Mouse (Mus musculus) neural tube, embryonic 10.5 days (tissue): ENCODE results near the gene Atf6.

Experiments
- DNase-seq: peaks from one replicate; pipeline ENCODE4 v3.0.0-alpha.2; 2017; ENCODE audit warnings: low spot score; ENCODE audit errors: extremely low spot score

The Atf6 gene

DNA sequence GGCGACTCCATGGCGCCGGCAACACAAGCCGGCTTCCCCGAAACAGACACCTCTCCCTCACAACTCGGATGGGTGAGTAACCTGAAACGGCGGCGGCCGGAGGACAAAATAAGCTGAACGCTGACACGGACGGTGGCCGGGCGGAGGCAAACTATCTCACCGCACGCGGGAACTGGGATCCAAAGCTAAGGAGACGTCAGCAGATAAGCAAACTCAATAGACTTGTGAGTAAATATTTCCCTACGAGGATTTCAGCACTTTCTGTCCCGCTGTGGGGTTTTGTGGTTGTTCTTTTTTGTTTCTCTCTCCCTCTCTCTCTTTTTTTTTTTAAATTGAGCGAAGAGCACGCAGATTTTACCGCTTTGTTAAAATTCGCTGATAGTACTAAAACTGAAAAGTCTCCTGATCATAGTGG lies at the start of gene Atf6:
Atf6 (minus strand) TSS at position 81 of the 415 bp plus-strand sequence.
- DNase-seq = peak; percentile 97

DNA sequence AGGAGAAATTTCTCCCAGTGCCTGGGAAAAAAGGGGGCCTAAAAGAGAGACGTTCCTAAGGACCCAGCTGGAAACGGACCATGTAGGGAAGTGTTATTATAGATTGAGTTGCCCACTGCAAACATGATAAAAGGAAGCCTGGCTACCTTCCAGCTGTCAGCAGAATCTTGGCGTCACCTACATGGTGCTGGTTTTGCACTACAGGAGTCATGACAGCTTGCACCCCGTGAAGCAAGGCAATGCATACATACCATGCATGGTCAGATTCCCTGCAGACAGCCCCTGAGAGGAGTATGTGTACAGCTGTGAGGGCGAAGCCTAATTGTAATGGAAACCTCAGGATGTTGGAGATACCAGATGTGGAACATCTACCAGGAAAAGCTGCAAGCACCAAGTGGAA lies 48.1 kb upstream of the Atf6 start:
- DNase-seq = no peak

DNA sequence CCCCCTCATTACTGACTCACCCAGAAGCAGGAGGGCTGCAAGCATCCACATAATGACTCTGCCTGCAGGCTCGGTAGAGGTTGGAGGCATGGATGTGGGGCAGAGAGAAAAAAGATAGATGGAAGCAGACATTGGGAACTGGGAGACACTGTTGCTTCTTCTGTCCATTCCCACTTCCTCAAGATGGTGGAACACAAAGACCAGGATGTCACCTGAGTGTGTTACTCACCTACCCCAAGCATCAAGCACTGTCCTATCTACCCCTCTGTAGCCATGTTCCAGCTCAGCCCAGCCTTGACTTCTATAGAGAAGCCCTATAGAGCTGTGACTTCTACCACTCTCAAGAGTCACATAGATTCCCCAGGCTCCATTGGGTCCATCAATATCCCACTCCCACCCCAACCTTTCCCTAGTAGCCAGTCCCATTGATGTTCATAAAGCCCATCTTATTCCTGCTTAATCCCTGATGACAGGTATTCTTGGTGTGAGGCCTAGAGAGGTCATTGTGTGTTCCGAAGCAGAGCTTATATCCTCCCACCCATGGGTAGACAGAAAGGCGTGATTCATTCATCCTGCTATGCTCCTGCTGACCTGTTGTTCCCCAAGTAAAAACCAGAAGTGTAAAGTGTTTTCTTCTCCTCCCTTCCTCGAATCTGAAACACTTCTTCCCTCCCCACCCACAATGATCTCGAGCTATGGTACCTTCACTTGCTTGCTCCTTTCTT lies 45.5 kb upstream of the Atf6 start, which contains the start of gene Fcrlb:
Fcrlb (minus strand) TSS at position 51 of the 725 bp plus-strand sequence.
- DNase-seq = no peak

DNA sequence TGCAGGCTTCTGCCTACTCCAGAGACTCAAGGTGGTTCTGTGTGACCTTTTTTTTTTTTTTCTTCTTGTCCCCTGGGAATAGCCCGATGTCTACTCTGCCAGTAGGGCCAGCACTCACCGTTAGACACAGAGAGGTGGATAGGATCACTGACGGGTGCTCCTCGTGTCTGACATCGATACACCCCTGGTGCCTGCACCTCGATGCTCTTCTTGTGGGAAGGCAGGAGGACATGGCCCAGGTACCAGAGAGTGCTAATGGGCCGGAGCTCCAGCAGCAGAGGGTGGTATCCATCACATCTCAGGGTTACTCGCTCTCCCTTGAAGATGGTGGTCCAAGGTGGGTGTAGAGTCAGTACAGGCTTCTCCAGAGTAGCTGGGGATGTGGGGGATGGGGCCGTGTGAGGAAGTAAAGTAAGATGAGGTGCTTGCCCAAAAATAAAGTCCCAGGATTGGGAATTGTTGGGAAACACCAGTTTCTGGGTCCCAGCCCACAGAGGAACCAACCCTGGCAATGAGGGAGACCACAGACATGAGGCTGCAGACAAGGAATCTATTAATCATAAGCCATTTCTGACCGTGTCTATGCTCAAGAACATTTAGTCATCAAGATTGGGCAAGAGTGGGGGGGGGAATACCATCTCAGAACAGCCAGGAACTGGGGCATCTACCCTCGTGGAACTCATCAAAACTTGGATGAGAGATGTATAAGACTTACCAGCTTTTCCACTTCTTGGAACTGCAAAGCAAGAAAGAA lies 44.5 kb upstream of the Atf6 start:
- no peak for DNase-seq

DNA sequence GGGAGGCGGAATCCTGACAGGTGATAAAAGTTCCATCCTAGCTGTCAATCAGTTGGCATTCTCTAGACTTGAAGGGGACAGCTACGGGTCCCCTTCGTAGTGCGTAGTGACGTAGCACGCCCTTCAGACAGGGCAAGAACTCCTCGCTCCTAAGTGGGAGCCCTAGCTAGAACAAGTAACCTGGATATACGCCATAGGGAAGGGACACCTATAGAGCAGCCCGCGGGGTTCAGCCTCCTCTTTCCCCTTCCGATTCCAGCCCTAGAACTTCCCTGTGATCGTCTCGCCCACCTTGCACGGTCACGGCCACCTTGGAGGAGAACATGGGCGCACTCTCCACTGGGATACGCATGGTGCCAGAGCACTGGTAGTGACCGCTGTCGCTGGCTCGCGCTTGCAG lies 40.8 kb upstream of the Atf6 start:
- DNase-seq = peak; percentile 43

DNA sequence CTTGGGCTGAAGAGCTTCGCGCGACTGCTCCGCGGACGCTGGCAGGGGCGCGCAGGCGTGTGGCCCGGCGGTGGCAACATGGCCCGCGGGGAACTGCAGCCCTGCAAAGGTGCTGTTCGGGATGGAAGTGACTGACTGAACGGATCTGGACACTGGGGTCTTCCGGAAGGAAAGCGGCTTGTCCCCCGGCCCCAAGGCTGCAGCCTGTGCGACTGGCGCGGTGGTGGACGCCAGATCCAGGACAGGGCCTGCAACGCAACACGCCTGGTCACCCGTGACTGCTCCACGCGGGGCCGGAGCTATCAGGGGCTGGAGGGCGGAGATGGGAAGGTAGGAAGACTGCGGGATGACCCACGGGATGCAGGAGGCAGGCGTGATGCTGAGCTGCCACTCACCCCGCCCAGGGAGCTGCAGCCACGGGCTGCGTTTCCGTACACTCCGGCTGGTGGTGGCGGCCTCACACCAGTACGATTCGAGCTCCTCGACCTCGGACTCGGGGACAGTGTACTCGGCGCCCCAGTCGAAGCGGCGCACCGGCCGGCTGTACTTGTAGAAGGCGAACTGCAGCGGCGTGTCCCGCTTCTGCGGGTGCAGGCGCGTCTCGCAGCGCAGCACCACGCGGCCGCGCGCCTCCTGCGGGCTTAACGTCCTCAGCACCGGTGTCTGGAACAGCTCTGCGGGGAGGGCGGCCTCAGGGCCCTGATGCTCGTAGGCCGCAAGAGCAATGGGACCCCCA lies 40.1 kb upstream of the Atf6 start:
- peak; percentile 61 for DNase-seq

DNA sequence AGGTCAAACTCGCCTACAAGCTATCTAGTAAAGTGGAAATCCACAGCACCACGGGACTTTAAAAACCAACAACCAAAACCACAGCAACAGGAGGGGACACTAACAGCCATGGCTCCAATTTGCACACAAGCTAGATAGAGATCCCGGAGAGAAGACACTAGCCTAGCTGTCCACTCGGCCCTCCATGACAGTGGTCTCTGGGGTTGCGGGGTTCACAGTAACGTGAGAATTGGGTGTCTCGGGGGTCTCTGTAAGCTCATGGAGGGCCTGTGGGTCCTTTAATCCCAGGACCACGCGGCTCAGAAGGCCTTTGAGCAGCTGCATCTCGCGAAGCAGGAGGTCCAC lies 39.5 kb upstream of the Atf6 start:
- DNase-seq = no peak

DNA sequence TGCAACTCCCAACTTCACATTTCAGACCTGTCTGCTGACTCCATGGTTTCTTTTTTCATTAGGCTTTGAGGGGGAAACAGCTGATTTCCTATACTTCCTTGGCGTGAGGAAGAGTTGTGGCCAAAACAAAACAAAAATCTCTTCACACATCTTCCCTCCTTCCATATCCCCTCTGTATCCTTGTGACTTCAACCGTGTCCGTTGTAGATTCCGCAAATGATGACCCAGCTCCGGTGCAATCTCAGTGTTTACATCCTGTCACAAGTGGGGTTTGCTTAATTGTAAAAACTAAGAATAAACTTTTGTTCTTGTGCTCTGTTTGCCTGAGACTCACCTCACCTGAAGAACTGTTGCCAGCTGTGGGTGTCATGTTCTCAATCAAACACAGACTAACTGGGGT lies 35.9 kb upstream of the Atf6 start:
- no peak for DNase-seq

DNA sequence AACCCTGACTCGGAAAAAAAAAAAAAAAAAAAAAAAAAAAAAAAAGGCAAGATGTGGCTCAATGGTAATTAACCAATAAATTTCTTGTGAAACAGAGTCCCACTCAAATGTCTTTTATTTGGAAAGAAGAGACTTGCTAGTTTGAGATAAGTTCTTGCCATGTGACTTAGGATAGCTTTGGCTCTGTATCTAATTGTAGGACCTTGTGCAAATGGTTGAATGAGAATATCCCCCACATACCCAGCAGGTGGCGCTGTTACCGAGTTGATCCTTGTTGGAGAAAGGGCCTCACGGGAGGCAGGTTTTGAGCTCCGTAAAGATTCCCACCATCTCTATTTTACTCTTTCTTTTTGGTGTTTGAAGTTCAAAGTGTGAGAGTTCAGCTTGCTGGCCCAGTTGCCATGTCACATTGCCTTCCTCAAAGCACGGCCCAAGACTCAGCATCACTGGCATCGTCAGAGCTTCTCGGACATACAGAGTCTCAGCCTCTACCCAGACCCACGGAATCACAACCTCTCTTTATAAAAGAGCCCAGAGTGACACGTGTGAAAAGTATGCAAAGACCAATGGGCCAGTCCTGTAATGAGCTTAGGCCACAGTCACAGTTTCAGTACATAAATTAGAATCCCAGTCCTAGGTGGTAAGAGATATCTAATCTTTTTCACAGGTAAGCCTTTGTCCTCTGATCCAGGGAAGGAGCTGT lies 34.1 kb upstream of the Atf6 start:
- peak; percentile 87 for DNase-seq

DNA sequence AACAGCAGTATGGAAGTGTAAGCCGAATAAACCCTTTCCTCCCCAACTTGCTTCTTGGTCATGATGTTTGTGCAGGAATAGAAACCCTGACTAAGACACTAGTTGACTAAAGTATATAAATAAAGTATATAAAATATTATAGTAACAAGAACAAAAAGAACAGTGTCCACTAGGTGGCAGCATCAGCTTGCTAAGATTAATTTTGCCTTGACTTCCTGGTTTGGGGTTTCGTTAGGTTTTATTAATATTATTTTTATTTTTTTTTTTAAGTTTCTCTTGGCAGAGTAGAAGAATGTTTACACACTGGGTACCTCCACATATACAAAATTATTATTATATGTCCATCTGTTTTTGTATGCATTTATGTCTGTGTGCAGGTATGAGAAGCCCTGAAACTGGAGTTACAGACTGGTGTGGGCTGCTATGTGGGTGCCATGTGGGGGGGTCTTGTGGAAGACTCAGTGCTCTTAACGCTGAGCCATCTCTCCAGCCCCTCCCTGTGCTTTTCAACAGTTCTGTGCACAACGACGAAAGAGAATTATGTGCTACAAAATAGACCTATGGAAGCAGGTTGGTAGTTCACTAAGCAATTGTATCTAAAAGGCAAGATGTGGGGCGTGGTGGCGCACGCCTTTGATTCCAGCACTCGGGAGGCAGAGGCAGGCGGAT lies 33.4 kb upstream of the Atf6 start:
- peak; percentile 30 for DNase-seq

DNA sequence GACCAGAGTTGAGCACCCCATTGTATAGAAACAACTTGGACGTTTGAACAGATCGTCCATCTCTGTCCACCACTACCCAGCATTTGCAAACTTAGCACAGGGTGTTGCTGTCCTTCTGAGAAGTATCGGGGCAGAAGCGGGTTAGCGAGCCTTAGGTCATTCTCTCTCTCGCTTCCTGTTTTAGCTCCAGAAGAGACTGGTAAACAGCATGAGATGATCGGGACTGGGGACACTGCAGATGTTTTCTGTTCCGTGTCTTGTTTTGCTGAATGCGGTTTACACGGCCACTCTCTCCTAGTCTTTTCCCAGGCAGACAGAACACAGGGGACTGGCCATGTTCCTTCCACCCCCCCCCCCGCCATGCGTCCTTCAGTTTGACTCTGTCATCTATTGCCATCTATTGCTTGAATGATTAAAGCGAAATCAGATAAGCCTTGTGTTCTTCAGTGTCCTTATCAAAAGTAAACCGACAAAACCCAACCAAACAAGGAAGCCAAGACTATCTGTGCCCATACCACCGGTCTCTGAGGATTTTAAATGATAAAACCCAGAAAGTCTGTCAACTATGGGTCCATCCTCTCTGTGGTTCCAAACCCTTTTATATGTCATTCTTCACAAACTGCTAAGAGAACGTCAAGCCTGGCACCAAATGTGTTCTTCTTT lies 31.0 kb upstream of the Atf6 start:
- DNase-seq = no peak

DNA sequence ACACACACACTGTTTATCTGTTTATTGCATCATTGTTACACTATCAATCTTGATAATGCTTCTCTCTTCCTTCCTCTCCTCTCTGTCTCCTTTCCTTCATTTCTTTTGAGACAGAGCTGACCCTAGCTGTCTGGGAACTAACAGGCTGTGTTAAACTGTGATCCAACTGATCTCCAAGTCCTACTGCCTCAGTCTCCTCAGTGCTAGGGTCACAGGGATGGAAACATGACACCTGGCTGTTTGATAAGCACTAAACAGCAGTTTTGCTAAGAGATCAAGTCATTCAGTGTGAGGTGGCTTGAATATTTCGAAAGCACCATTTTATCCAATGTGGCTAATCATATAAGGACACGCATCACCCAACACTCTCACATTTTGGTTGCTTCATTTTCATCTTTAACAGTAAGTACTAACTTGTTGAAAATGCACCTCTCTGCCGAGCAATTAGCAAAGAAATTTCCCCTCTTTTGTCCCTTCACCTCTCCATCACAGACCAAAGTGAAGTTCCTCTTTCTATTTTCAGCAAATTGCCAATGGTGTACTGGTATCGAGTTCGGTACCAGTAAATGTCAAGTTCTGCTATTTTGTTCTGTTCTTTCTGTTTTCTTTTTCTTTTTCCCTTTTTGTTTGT lies 29.2 kb upstream of the Atf6 start:
- DNase-seq = no peak

DNA sequence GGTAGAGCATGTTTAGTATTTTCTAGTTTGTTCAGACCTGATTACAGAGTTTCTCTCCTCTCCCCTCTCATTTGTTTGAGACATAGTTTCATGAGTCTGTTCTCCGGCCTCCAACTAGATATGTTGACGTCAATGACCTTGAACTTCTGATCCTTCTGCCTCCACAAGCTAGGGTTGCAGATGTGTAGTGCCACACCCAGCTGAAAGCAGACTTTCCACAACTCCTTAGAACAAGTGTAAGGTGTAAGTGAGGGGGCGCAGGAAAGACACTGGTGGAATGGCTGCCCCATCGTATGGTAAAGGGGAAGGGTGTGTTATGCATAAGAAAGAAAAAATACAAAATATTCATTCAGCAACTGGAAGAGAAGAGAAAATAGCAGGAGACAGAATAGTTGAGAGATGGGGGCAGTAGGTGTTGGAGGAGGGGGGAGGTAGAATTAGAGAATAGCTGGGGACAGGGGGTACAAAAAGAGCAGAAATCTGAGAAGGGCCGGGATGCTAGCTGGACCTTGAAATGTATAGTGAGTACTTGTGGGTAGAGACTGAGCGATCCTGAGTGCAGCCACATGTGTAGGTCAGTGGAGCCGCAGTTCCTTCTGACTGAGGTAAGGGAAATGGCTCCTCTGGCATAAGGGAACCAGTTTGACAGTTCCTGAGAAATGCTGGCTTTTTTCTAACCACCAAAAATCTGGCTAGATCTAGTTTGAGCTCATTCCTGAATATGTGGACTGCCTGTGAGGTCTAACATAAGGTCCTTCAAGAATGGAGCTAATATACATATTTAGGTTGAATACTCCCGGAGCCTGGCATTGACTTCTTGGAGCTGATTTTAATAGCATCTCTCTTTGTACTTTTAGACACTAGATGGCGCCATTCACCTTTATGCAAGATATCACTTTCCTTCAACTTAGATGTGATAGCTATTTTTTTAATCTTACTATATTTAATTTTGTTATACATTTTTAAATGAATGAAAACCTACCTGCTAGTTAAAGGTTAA lies 27.3 kb upstream of the Atf6 start:
- no peak for DNase-seq

DNA sequence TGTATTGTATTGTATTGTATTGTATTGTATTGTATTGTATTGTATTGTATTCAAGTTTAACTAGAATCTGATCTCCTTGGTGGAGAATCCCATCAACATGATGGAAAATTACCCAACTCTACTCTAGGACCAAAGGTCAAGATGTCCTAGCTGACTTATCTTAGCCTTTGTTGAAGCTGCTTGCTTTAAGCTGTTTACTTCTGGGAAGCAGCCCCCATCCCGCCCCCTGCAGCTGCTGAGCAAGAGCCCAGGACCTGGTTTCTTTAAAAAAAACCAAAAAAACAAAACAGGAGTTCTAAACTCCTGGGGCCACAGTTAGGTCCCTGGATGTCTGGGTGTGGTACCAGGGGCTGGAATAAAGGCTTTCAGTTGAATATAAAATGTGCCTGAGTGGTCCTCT lies 24.7 kb upstream of the Atf6 start:
- DNase-seq = no peak

DNA sequence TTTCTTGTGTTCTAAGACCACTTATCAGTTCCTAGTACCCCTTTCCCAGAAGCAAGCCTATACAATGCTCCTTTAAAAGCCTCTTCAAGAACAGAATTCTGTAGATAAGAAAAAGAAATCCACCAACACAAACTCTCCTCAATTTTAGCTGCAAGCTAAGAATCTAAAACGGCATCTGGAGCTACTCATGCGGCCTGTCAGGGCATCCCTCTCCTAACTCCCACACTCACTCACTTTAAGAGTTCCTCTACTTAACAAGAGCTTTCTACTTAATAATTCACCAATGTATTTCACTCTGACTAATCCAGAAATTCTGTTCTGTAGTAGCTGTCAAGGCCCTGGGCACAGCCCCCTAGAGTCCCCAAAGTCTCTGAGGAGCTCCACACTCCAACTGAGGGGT lies 24.1 kb upstream of the Atf6 start:
- no peak for DNase-seq

DNA sequence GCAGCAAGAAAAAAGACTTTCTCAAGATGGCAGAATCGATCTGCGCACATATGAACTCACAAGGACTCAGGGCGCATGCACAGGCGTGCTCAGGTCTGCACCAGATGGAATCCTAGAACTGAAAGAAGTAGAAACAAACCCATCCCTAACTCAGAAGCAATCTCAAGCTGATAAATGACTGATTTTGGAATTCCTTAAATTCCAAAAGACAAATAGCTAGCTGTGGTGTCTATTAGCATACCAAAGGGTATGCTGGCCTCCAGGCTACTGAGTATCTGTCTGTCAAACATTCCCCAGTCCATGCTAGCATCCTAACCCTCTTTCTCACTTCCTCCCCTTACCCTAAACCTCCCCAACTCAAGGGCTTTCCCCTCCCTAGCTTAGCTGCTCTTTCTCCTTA lies 21.7 kb upstream of the Atf6 start:
- DNase-seq = no peak

DNA sequence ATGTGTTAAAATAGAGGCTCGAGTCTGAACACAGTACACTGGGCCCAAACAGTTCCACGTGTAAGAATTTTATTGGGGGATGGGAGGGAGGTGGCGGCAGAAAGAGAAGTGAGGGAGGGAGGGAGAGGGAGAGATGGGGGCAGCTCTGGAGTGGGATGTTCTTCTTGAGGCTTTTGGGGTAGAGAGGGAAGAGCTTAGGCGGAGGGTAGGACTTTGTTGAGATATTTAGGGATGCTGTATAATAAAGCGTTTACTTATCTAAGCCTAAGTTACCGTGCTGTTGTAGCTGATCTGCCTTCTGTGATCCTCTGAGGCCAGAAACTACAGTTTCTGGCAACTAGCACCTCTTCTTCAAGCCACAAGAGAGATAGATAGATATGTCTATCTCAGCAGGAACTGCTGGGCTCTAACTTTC lies 18.5 kb upstream of the Atf6 start:
- DNase-seq = no peak

DNA sequence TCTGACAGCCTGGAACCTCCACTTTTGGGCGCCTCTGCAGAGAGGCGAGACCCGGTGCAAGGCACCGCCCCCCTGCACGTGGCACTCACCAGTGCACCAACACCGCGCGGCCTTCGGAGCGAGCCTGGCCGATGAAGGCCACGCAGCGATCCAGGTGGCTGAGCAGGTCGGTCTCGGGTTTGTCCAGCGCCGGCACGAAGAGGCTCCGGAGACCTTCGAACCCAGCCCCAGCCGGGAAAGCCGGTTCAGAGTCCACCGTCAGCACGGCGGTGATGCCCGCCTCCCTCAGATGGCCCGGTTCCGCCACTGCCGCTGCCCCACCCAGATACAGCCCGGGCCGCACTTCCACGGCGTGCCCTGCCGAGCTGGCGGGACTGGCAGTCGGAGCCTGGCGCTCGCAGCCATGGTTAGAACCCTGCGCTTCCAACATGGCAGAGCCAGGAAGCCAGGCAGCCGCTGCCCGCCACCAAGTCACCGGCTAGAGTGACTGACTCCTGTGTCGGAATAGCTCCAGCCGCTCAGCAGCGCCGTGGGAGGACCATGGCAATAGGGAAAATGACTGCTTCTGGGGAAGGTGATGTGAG lies 17.5 kb upstream of the Atf6 start, which contains the start of the genes Gm26620 and Dusp12:
Gm26620 (plus strand) TSS at position 88 of the 584 bp plus-strand sequence.
Dusp12 (minus strand) TSS at position 563 of the 584 bp plus-strand sequence.
- peak; percentile 83 for DNase-seq
